Mouse (Mus musculus) heart, embryonic 11.5 days (tissue): Measurements from ENCODE around the gene Igf1r. TPM values are rescaled to one million over a fixed set of nuclear protein-coding genes. Genes with fewer than 3 reads are reported as not detected.
"Not testable (repeated sequence)": the region's sequence is repeated elsewhere in the genome, so short reads cannot be mapped to it uniquely, and the experiment has no call there.

Source experiments
- ATAC-seq: fragments of 200-750 bp; cut with Nextera tagmentation; replicated peaks from 2 replicates; pipeline ENCODE4 v1.8.0; 2017; ENCODE audit warnings: moderate library complexity; ENCODE audit not compliant: insufficient number of reproducible peaks, low FRiP score, low TSS enrichment
- H3K27ac ChIP-seq: fragments of 300-500 bp; sonication (generic); 2 replicates; pipeline ENCODE4 v1.5.1; 2014; ENCODE audit warnings: mild to moderate bottlenecking, low read depth, low read length
- H3K27me3 ChIP-seq: fragments of 300-500 bp; sonication (generic); 2 replicates; pipeline ENCODE4 v1.6.1; 2014; ENCODE audit warnings: mild to moderate bottlenecking, low read length, mixed read lengths; ENCODE audit not compliant: control insufficient read depth, insufficient read depth
- H3K36me3 ChIP-seq: fragments of 300-500 bp; sonication (generic); 2 replicates; pipeline ENCODE4 v1.6.1; 2014; ENCODE audit warnings: mild to moderate bottlenecking, low read length, moderate library complexity, mixed read lengths; ENCODE audit not compliant: control insufficient read depth, insufficient read depth
- H3K4me1 ChIP-seq: fragments of 300-500 bp; sonication (generic); 2 replicates; pipeline ENCODE4 v1.6.1; 2014; ENCODE audit warnings: low read length; ENCODE audit not compliant: control insufficient read depth, insufficient read depth
- H3K4me2 ChIP-seq: fragments of 300-500 bp; sonication (generic); 2 replicates; pipeline ENCODE4 v1.6.1; 2014; ENCODE audit warnings: mild to moderate bottlenecking, moderate library complexity
- H3K4me3 ChIP-seq: fragments of 300-500 bp; sonication (generic); 2 replicates; pipeline ENCODE4 v1.5.1; 2014; ENCODE audit warnings: low read depth, low read length
- H3K9ac ChIP-seq: fragments of 300-500 bp; sonication (generic); 2 replicates; pipeline ENCODE4 v1.6.1; 2014; ENCODE audit warnings: mild to moderate bottlenecking, low read depth, low read length, moderate library complexity
- H3K9me3 ChIP-seq: fragments of 300-500 bp; sonication (generic); replicated peaks from 2 replicates; pipeline ENCODE4 v1.6.1; 2016; ENCODE audit warnings: low read length; ENCODE audit not compliant: control insufficient read depth
- WGBS: fragments of 180-500 bp; shearing (Covaris S2); extraction: QIAGEN DNeasy Blood & Tissue Kit; methylation state at CpG from one replicate; pipeline ENCODE4 v1.1.7; 2014; ENCODE audit not compliant: insufficient replicate concordance; 5-methylcytosine and 5-hydroxymethylcytosine counted together
- polyA plus RNA-seq: library from polyadenylated mRNA; unstranded; fragments of >200 nt; fragmentation: Nextera tagmentation; extraction: Ambion mirVana; gene quantifications from 2 replicates; pipeline ENCODE4 v1.2.1, GENCODE M21; 2014

The Igf1r gene
- polyA plus RNA-seq, 1 experiment from 2014 or later: 19.3 TPM

DNA sequence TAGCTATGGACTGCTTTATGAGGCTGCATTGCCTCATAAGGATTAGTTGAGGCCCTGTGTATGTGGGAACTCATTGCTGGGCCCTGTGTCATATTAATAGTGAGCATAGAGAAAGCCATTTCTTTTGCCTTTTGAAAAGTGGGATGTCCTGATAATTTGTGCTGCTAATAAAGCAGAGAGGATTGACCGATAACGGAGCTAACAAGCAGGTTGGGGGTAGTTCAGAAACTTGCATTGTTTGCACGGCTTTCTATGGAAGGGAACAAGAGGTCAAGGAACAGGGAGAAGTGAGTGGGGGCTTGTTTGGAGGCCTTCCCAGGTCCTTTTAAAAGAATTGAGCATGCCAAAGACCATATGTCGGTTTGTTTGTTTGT is 325.3 kb downstream of the Igf1r start:
- no peak for ATAC-seq
- 86% methylated on average over 4 of the region's 4 CpGs for WGBS
- H3K9ac ChIP-seq: no peak overlapping the region
- H3K4me2 ChIP-seq: no peak overlapping the region
- H3K27me3 ChIP-seq: peaks cover 10% of the 10 kb centered on the region; the same call in 1 of the 2 replicates
- H3K9me3 ChIP-seq: no peaks in the 10 kb centered on the region
- no peak overlapping the region for H3K4me3 ChIP-seq
- H3K27ac ChIP-seq: no peak overlapping the region
- H3K4me1 ChIP-seq: peaks cover 3% of the 10 kb centered on the region; the same call in 1 of the 2 replicates
- H3K36me3 ChIP-seq: no peaks in the 10 kb centered on the region

DNA sequence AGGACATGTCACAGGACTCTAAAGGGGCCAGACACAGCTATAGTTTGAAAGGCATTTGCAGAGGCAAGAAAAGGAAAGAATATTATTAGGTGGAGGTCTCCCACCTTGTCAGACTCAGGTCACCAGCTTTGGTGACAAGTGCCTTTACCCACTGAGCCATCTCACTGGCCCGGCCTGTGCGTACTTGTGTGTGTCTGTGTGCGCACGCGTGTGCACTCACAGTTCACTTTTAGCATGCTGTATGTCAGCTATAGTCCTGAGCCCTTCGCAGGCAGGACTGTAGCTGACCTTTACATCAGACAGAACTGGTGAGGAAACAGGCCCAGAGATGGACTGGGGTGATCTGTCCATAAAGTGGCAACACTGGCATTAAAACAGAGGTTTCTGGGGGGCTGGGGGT is 325.8 kb downstream of the Igf1r start:
- H3K36me3 ChIP-seq: no peaks in the 10 kb centered on the region
- no peaks in the 10 kb centered on the region for H3K9me3 ChIP-seq
- ATAC-seq: no peak
- H3K27me3 ChIP-seq: peaks cover 10% of the 10 kb centered on the region; the same call in 1 of the 2 replicates
- no peak overlapping the region for H3K4me3 ChIP-seq
- H3K27ac ChIP-seq: no peak overlapping the region
- no peak overlapping the region for H3K9ac ChIP-seq
- peaks cover 3% of the 10 kb centered on the region; the same call in 1 of the 2 replicates for H3K4me1 ChIP-seq
- 93% methylated on average over 6 of the region's 6 CpGs for WGBS
- H3K4me2 ChIP-seq: no peak overlapping the region

DNA sequence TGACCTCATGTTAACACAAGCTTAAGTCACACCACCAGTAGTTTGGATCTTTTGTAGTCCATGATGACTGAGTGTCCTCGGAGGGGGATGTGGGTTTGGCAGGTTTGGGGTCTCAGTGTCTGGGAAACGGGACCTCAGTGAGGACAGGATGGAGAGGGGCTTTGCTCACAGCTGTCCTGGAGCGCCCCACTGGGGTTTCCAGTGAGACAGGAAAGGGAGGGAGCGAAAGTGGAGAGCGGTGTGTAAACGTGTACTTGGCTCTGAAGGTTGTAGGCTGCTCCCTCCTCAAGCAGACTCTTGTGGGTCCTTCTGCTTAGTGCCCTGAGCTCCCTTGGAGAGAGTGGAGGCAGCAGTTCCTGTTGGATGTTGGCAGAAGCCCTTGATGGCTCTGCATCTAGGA is 326.3 kb downstream of the Igf1r start:
- 63% methylated on average over 6 of the region's 6 CpGs for whole genome bisulfite sequencing
- H3K9me3 ChIP-seq: no peaks in the 10 kb centered on the region
- H3K4me3 ChIP-seq: no peak overlapping the region
- no peak overlapping the region for H3K9ac ChIP-seq
- H3K4me2 ChIP-seq: no peak overlapping the region
- H3K36me3 ChIP-seq: no peaks in the 10 kb centered on the region
- H3K27me3 ChIP-seq: peaks cover 10% of the 10 kb centered on the region; the same call in 1 of the 2 replicates
- no peak overlapping the region for H3K27ac ChIP-seq
- ATAC-seq: no peak
- H3K4me1 ChIP-seq: peaks cover 3% of the 10 kb centered on the region; the same call in 1 of the 2 replicates

DNA sequence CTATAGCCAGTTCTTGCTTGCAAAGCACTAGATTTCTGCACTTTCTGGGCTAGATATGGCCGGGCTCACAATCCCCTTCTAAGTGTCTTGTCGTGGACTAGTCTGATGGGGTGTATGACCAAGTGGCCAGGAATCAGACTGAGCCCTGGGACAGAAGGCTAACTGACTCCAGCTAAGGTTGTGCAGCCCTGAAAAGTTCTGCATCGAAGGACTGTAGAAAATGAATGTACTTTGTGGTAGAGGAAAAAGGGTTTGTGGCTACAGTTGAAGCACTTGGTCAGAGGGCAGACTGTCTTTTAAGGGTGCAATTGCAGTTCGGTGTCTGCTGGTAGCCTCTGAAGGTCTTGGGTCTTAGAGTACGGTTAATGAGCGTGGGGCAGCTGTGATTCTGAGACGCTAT is 326.9 kb downstream of the Igf1r start:
- Histone ChIP-seq H3K27me3 (peaks cover 10% of the 10 kb centered on the region; the same call in 1 of the 2 replicates), H3K4me1 (peaks cover 3% of the 10 kb centered on the region; the same call in 1 of the 2 replicates), H3K9me3 (no peaks in the 10 kb centered on the region), H3K36me3 (no peaks in the 10 kb centered on the region), H3K4me2 (no peak overlapping the region), H3K27ac (no peak overlapping the region), H3K9ac (no peak overlapping the region), H3K4me3 (no peak overlapping the region)
- WGBS: 83% methylated on average over 7 of the region's 7 CpGs
- no peak for ATAC-seq

DNA sequence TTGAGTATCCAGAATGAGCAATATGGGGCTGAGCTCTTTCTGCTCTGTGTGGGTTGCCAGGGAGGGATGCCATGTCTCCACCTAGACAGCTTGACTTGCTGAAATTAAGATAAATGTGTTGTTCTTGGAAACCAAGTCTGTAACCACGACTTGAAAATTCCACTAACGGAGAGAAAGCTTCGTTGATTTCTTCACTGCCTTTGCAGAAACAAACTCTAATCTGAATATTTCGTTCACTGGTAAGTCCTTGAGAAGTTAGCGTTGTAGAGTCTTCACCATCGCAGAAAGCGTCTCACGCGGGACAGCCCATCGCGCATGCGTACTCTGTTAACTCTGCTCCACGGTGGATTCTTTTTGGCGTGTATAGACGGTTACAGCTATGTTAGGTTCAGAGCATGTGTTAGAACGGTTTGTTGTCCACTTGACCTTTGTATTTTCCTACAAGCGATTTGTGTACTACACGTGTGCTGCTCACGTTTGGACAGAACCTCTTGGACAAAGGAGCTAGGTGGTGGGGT is 327.8 kb downstream of the Igf1r start:
- H3K4me1 ChIP-seq: peaks cover 3% of the 10 kb centered on the region; the same call in 1 of the 2 replicates
- no peak overlapping the region for H3K27ac ChIP-seq
- no peak overlapping the region for H3K9ac ChIP-seq
- H3K9me3 ChIP-seq: no peaks in the 10 kb centered on the region
- no peak for ATAC-seq
- H3K27me3 ChIP-seq: peaks cover 7% of the 10 kb centered on the region; the same call in 1 of the 2 replicates
- no peaks in the 10 kb centered on the region for H3K36me3 ChIP-seq
- WGBS: 82% methylated on average over 19 of the region's 19 CpGs
- no peak overlapping the region for H3K4me3 ChIP-seq
- H3K4me2 ChIP-seq: no peak overlapping the region

DNA sequence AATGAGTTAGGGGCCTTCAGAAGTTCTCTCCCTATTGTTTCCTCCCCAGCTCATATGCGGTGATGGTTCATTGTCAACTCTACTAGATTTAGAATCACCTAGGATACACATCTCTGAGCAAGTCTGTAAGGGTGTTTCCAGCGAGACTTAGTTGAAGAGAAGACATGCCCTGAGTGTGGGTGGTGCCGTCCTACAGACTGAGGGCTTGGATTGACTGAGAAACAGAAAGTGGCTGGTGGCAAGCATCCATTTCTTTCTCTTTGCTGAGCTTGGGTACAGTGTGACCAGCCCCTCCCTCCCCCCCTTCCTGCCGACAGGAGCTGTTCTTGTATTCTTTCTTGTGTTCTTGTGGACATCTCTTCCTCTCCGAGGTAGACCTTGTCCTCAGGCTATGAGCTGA is 328.7 kb downstream of the Igf1r start:
- WGBS: 73% methylated on average over 5 of the region's 5 CpGs
- no peak for ATAC-seq
- H3K4me3 ChIP-seq: no peak overlapping the region
- no peaks in the 10 kb centered on the region for H3K9me3 ChIP-seq
- no peaks in the 10 kb centered on the region for H3K36me3 ChIP-seq
- no peak overlapping the region for H3K27ac ChIP-seq
- no peak overlapping the region for H3K9ac ChIP-seq
- peaks cover 6% of the 10 kb centered on the region; the same call in 1 of the 2 replicates for H3K27me3 ChIP-seq
- H3K4me2 ChIP-seq: no peak overlapping the region
- peaks cover 7% of the 10 kb centered on the region for H3K4me1 ChIP-seq

DNA sequence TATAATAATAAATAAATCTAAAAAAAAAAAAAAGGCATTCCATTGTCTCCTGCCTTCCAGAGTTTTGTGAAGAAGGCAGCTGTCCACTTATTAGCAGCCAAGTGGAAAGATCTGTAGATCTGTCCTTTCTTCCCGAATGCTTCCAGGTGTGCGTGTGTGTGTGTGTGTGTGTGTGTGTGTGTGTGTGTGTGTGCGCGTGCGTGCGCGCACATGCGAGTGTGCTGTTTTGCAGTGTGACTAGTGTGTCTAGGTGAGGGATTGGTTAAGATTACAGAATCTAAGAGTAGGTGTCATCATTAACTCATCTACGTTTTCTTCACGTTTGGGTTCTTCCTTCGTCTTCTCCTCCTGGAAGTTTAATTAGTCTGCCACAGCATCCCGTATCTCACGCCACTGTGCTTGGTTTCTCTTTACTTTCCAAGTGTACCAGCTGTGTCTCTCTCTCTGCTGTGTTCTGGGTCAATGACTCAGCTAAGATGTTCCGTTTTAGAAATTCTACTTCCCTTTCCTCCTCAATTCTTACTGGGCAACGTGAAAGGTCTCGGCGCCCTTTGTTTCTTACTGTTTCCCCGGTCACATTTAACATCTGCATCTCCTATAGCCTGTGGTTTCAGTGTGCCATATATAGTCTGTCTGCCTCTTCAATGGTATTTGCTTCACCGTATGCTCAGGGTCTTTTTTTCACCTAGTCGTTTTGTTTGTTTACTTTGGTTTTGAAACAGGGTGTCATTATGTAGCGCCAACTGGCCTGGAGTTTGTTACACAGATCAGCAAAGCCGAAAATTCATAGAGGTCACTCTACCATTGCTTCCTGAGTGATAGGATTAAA is 329.9 kb downstream of the Igf1r start:
- no peak overlapping the region for H3K9ac ChIP-seq
- no peaks in the 10 kb centered on the region for H3K9me3 ChIP-seq
- no peak overlapping the region for H3K27ac ChIP-seq
- WGBS: 81% methylated on average over 22 of the region's 22 CpGs
- no peak overlapping the region for H3K4me3 ChIP-seq
- ATAC-seq: no peak
- 0 out of 2 replicates have a peak, but pooled peaks cover 3% of the 10 kb centered on the region for H3K27me3 ChIP-seq
- H3K4me1 ChIP-seq: peaks cover 5% of the 10 kb centered on the region; the same call in 1 of the 2 replicates
- H3K36me3 ChIP-seq: no peaks in the 10 kb centered on the region
- H3K4me2 ChIP-seq: no peak overlapping the region

DNA sequence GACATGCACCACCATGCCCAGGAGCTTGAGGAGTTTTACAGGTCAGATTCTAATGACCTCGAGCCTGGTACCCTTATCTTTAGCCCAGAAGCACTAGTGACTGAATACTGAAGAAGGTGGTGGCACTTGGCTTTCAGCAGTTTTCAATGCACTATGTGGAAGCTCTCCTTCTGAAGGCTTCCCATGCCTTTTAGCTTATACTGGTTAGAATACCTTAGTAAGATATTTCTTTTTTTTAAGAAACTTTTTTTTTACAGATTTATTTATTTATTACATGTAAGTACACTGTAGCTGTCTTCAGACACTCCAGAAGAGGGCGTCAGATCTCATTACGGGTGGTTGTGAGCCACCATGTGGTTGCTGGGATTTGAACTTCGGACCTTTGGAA is 330.5 kb downstream of the Igf1r start:
- not testable (repeated sequence) for H3K27ac ChIP-seq, H3K4me3 ChIP-seq, H3K4me1 ChIP-seq, H3K27me3 ChIP-seq, ATAC-seq, H3K9me3 ChIP-seq, H3K4me2 ChIP-seq, H3K36me3 ChIP-seq, H3K9ac ChIP-seq
- 66% methylated on average over 4 of the region's 4 CpGs for WGBS
